Mouse (Mus musculus) gastrocnemius, postnatal 10 days (tissue): ENCODE measurements at regions not wholly inside any gene's neighbourhood (a gene's known extent, or its start where the extent isn't known, plus 50 kb on each side); places are given as distances from the start of the nearest gene placed in this dataset.

ENCODE experiments used
- DNase-seq: peaks from one replicate; pipeline ENCODE4 v3.0.0; 2021; ENCODE audit warnings: mixed read lengths

DNA sequence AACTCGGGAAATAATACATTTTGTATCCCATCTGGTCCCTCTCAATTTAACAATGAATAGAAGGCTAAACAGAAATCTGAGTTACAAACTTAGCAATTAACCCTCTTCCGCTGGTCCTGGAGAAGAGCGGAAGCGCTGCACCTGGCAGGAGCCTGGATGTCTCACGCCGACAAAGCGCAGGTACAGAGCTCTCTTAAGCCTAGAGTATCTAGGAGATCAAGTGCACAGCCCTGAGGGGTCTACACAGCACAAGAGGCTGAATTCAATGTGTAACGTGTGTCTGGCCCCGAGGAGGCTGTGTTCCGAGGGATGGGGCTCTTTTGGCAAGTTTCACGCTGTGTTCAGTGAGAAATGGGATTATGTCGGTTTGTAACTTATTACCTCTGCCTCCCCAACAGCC, 255.1 kb upstream of the Sdk2 start:
- DNase-seq: no peak

DNA sequence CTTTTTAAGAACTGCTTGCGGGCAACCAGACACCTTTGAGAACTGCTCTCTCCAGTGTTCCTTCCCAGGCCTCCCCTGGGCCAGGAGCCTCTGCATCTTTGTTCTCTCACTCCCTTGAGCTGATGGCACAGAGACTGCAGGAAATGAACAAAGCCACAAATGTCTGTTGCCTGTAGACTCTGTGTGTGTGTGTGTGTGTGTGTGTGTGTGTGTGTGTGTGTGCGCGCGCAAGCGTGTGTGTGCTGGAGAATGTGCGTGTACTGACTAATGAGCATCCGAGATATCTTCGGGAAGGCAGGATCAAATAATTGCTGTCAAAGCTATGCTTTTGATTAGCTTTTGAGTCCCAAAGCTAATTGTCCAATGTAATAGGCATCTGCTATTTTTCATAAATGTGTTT, 254.7 kb upstream of the Sdk2 start:
- no peak for DNase-seq

DNA sequence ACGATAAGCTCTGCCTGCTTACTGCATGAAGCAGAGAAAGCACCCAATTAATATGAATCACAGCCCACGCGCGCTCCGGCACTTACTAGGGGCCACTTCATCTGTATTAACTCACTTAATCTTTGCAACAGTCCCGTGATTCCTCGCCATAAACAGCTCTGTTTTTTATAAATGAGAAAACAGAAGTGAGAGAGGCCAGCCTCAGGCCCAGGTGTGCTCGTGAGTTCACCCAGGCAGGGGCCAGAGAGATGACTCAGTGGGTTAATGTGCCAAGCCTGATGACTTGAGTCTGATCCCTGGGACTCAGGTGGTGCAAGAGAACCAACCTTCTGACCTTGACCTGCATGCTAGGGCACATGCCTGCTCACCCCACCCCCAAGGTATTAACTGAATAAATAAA, 248.4 kb upstream of the Sdk2 start:
- DNase-seq: no peak

DNA sequence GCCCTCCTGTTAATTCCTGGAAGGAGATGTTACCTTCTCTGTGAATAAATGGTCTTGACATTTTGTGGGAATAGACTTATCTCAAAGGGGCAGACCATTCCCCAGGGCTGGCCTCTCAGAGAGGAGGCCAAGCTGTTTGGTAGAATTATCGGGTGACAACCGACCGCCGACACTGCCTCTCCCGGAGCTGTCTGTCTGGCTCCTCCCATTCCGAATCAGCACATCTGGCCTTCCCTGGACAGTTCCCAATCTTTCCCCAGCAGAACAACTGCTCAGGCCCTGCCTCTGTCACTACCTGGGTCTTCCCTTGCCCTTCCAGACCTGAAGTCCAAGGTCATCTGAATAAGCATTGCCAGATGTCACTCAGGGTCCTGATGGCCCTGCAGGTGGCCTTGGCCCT, 246.8 kb upstream of the Sdk2 start:
- no peak for DNase-seq

- DNase-seq: no peak
Observed at GRCm38 (mm10) chr11:114311640-114312039, 244.8 kb upstream of the Sdk2 start.

DNA sequence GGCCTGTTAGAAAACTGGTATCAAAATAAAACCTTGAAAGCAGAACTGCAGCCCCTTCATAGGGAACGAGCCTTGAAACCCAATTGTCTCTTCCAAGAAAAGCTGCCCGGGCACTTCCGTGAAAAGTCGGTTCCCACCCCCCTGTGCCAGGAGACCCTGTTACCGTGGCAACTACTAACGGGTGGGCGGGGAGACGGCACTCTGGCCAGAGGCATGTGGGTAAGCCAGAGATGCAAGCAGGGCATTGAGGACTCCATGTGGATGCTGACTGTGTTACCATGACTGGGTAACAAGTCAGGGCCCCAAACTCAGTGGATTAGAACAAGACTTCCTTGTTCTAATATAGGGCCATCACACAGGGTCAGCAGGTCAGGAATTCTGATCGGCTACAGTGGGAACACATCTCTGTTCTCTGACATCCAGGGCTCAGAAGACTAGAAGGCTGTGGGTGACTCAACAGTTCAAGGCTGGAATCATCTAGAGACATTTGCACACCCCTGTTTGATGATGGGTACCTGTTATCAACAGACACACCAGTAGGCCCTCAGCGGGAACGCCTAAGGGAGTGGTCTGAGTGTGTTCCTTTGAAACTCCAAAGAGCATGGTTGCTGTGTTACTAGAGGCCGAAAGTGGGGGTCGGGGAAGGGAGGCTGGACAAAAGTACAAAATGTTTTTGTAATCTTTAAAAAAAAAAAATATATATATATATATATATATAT, 236.9 kb upstream of the Sdk2 start:
- no peak for DNase-seq

- no peak for DNase-seq
Observed at GRCm38 (mm10) chr11:114300611-114301319, 233.9 kb upstream of the Sdk2 start.

GRCm38 (mm10) chr11:114296816-114297334, 230.0 kb upstream of the Sdk2 start:
- DNase-seq: no peak

DNA sequence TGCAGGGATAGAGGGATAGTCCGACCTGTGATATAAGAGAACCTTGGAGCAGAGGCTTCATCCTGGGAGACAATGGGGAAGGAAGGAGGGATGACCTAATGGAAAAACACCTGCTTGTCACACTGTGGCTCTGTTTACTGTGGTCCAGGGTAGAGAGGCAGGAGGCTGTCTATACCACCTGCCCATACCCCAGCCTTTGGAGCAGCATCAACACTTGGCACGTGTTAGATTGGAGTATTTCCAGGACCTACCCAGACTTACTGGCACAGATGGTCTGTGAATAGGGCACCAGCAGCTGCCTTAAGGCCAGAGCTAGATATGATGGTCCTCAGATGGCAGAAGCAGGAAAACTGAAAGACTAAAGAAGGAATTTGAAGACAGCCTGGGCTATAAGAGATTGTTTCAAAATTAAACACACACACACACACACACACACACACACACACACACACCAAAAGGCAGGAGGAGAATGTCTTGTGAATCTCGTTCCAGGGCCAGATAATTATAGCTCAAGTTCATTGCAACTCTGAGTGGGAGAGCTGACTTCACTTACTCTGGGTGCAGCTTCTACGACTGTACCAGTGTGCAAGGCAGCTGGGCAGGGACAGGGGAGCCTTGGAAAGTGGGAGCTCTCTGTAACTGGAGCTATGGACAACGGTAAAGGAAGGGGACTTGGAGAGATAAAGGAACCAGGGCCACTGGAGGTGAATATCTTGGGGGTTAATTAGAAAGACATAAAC, 227.8 kb upstream of the Sdk2 start:
- DNase-seq: no peak

- DNase-seq: no peak
Observed at GRCm38 (mm10) chr11:114291258-114291657, 224.4 kb upstream of the Sdk2 start.

GRCm38 (mm10) chr11:114289946-114290345, 223.1 kb upstream of the Sdk2 start:
- no peak for DNase-seq

DNA sequence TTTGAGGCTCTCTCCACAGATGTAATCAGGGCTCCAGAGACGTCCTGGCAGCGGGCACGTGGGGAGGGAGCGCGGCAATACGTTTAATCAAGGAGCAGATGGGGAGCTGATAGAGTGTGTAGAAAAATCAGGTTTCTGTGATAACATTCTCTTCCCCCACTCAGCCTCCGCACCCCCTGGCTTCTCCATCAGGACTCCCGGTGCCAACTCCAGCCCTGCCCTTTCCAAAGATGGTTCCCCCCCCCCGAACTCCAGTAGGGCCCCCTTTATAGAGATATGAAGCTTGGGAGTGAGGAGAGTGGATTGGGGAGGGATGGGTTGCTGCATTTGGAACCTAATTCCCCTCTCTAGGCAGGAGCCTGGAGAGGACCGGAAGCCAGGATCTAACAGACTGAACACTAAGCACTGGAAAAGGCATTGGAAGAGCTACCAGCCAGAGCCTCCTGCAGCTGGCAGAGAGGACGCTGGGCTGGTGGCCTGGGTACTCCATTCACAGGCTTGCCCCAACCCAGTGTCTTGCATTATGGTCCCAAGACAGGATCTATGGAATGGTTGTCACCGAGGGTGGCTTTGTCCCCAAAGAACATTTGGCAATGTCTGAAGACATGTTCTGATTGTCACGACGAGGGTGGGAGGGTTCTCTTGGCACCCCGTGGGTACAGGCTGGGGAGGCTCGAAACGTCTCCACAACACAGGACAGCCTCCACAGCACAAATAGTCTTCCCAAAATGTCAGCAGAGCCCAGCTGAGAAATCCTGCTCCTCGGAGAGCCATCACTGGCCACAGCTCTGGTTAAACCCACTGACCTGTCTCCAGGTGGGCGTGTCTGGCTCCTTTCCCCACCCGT, 218.2 kb upstream of the Sdk2 start:
- DNase-seq: no peak

- peak; percentile 69 for DNase-seq
Observed at GRCm38 (mm10) chr11:114283208-114283607, 216.4 kb upstream of the Sdk2 start.

DNA sequence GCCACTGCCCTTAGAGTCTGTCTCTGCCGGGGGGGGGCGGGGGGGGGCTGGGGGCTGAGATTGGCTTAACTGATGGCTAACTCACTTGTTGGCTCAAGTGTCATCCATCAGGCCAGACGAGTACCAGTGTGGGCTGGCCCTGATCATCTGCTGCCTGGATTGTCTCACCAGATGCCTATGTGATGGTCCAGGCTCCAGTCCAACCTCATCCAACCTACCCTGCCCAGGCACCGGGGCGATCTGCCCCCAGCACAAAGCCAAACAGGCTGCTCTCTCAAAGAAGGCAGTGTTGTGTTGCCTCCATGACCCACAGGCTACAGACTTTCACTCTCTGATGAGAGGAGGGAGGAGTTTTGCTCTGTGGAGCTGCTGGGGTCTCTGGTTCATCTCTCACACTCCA, 215.7 kb upstream of the Sdk2 start:
- no peak for DNase-seq

- no peak for DNase-seq
Observed at GRCm38 (mm10) chr11:114281846-114282245, 215.0 kb upstream of the Sdk2 start.

- no peak for DNase-seq
Observed at GRCm38 (mm10) chr11:114281041-114281695, 214.3 kb upstream of the Sdk2 start.

DNA sequence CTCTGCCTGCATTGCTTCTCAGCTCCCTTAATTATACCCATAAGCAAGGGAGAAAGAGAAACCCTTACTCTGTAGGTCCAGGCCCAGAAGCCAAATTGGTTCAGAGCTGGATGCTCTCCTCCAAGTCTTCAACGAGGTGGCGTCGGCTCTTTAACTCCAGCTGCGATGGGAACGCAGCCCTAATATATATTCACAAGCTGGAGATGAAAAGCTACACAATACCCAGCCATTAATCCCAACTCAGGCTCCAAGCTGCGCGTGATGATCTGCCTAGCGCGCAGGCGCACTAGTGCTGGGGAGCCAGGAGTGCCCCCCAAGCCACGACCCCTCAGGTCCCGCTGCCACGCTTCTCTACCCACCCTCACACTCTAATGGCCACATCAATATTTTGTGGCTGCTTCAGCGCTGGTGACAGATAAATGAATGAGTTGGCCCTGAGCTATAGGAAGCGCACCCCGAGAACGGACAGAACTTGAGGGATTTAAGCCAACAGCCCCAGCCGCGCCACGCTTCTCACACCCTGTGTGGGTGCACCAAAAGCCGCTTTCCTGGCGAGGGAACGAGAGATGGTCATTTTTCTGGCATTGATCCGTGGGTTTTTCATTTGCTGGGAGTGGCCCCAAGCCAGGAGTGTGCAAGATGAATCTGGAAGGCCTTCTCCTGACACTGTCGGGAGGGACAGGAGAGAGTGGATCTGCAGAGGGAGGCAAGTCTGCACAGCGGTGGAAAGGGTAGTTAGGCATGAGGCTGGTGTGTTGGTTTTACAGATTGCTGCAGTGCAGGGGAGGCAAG, 210.9 kb upstream of the Sdk2 start:
- DNase-seq: no peak

DNA sequence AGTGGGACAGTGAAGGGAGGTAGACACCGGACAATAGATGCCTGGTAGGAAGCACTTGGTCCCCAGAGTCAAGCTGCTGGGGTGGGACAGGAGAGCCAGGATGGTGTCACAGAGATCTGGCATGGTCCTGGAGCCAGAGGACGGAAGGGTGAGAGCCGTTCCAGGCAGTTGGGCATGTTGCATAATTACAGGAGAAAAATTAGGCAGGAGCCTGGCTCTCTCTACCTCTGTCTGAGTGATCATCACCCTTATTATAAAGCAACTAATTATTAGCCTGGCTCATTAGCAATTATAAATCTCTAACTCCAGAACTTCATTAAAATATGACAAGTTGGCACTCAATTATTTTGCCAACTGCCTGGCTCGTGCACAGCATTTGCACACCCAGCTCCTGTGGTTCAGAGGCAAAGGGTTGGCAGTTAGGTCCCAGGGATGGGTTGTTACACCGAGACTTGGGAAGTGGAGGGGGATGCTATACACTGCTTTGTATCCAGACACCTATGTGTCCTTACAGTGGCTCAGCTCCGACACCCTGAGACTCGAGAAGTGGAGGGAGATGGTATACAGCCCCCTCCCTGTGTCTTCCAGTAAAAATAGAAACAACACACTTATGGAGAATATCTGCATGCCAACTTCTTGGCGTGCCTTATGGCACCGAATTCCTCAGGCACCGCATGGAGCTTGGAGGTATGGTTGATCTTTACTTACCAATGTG, 203.7 kb upstream of the Sdk2 start:
- DNase-seq: no peak

DNA sequence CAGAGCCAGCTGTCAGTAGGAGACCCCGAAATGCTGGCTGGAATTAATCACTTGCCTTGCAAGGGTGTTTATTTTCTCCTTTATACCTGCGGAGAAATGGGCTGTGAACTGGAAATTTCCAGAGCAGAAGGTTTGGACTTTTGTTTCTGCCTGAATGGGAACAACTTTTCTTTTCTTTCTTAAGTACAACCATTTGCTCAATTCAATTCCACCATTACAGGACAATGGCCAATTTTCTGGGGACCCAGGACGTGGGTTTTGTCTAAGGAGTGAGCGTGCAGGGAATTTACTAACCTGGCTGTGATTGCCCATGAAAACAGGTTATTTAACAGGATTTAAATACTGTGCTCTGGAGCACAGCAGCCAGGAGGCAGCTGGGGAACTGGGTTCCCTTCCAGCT, 195.1 kb upstream of the Sdk2 start:
- no peak for DNase-seq

- no peak for DNase-seq
Observed at GRCm38 (mm10) chr11:114258218-114258617, 191.4 kb upstream of the Sdk2 start.
